In genomic region chr13:72628462-72628916, GRCm38 (mm10) we compare ENCODE assay signal across 8 mouse cellular contexts. TPM values are rescaled to one million over a fixed set of nuclear protein-coding genes. Genes with fewer than 3 reads are reported as not detected.
DNase-seq lines count a peak whose midpoint lies in the region; ATAC-seq lines count a peak whose summit lies in the region.

Irx2 (plus strand) TSS chr13:72628820.

- 0% methylated on average over 36 of the region's 45 CpGs for WGBS in forebrain, embryonic 14.5 days
- 2% methylated on average over 44 of the region's 45 CpGs for WGBS in hindbrain, embryonic 10.5 days
- 0% methylated on average over 38 of the region's 45 CpGs for WGBS in limb, embryonic 13.5 days
- 1% methylated on average over 33 of the region's 45 CpGs for WGBS in midbrain, embryonic 14.5 days

- ATAC-seq in forebrain, embryonic 14.5 days: peak; percentile 87
- peak; percentile 91 for ATAC-seq in limb, embryonic 13.5 days (ENCODE audit: low FRiP score, low read depth)
- peak; percentile 91 for ATAC-seq in midbrain, embryonic 14.5 days (ENCODE audit: low FRiP score, low TSS enrichment)

- H3K27ac ChIP-seq in forebrain, embryonic 14.5 days (ENCODE audit: low read depth, low read length): no peak within 1 kb of the TSS
- H3K27ac ChIP-seq in hindbrain, embryonic 10.5 days: peak within 1 kb of the TSS; percentile 98
- 0 out of 2 replicates have a peak within 1 kb of the TSS, but pooled peaks have one; percentile 39 for H3K27ac ChIP-seq in limb, embryonic 13.5 days
- peak within 1 kb of the TSS; percentile 94 for H3K27ac ChIP-seq in midbrain, embryonic 14.5 days (replicated peaks; ENCODE audit: low read depth, low read length)

- peaks cover 95% of the 10 kb centered on the region for H3K27me3 ChIP-seq in forebrain, embryonic 14.5 days (replicated peaks; ENCODE audit: control insufficient read depth, insufficient read depth, low read length)
- peaks cover 97% of the 10 kb centered on the region for H3K27me3 ChIP-seq in hindbrain, embryonic 10.5 days (ENCODE audit: insufficient read depth, poor library complexity, severe bottlenecking)
- H3K27me3 ChIP-seq in limb, embryonic 13.5 days: peaks cover 98% of the 10 kb centered on the region
- peaks cover 19% of the 10 kb centered on the region for H3K27me3 ChIP-seq in midbrain, embryonic 14.5 days (ENCODE audit: control insufficient read depth, insufficient read depth, low read length)

- peak; percentile 96 for DNase-seq in NIH3T3 (ENCODE audit: low read depth)
- DNase-seq in cerebellum, adult 11 months: peak; percentile 27
- DNase-seq in forebrain, embryonic 14.5 days (ENCODE audit: low spot score): peak; percentile 81
- DNase-seq in hindbrain, embryonic 10.5 days (ENCODE audit: low spot score): peak; percentile 95
- peak; percentile 94 for DNase-seq in midbrain, embryonic 14.5 days
- DNase-seq in layer of hippocampus, postnatal 36 days: no peak
- DNase-seq in left cerebral cortex, postnatal 36 days (ENCODE audit: low spot score in 2 of 2): no peak

- H3K4me3 ChIP-seq in forebrain, embryonic 14.5 days (ENCODE audit: low read depth, low read length): peak within 1 kb of the TSS; percentile 43
- peak within 1 kb of the TSS; percentile 91 for H3K4me3 ChIP-seq in hindbrain, embryonic 10.5 days
- H3K4me3 ChIP-seq in limb, embryonic 13.5 days: peak within 1 kb of the TSS; percentile 63
- H3K4me3 ChIP-seq in midbrain, embryonic 14.5 days (replicated peaks; ENCODE audit: low read depth, low read length): peak within 1 kb of the TSS; percentile 75

- peaks cover 10% of the 10 kb centered on the region for H3K4me1 ChIP-seq in forebrain, embryonic 14.5 days (ENCODE audit: control insufficient read depth, insufficient read depth, low read length)
- peaks cover 94% of the 10 kb centered on the region for H3K4me1 ChIP-seq in hindbrain, embryonic 10.5 days (replicated peaks)
- peaks cover 52% of the 10 kb centered on the region for H3K4me1 ChIP-seq in limb, embryonic 13.5 days
- peaks cover 24% of the 10 kb centered on the region for H3K4me1 ChIP-seq in midbrain, embryonic 14.5 days (ENCODE audit: control insufficient read depth, insufficient read depth, low read length)

- intact Hi-C loops in left cerebral cortex, postnatal 36 days (cut with DNase I): loop anchor here (5.0 kb wide), 2 partner anchors 336 to 634 kb away; partner anchors contain the start of gene Irx4

- H3K36me3 ChIP-seq in forebrain, embryonic 14.5 days (ENCODE audit: control insufficient read depth, insufficient read depth, low read length): no peaks in the 10 kb centered on the region
- peaks cover 30% of the 10 kb centered on the region for H3K36me3 ChIP-seq in hindbrain, embryonic 10.5 days
- no peaks in the 10 kb centered on the region for H3K36me3 ChIP-seq in limb, embryonic 13.5 days
- peaks cover 25% of the 10 kb centered on the region for H3K36me3 ChIP-seq in midbrain, embryonic 14.5 days (ENCODE audit: control insufficient read depth, insufficient read depth, low read length)

- H3K4me2 ChIP-seq in forebrain, embryonic 14.5 days (ENCODE audit: low read length): peak within 1 kb of the TSS; percentile 77
- H3K4me2 ChIP-seq in limb, embryonic 13.5 days (replicated peaks): peak within 1 kb of the TSS; percentile 88
- peak within 1 kb of the TSS; percentile 79 for H3K4me2 ChIP-seq in midbrain, embryonic 14.5 days (ENCODE audit: low read length)

- H3K9me3 ChIP-seq in forebrain, embryonic 14.5 days (replicated peaks; ENCODE audit: control insufficient read depth, low read length): no peaks in the 10 kb centered on the region; the same call in 1 of the 2 replicates
- H3K9me3 ChIP-seq in hindbrain, embryonic 10.5 days: no peaks in the 10 kb centered on the region
- no peaks in the 10 kb centered on the region for H3K9me3 ChIP-seq in limb, embryonic 13.5 days
- H3K9me3 ChIP-seq in midbrain, embryonic 14.5 days (ENCODE audit: control insufficient read depth, low read length): no peaks in the 10 kb centered on the region

- peak within 1 kb of the TSS; percentile 32; the same call in 1 of the 2 replicates for H3K9ac ChIP-seq in forebrain, embryonic 14.5 days (ENCODE audit: low read length)
- peak within 1 kb of the TSS; percentile 76 for H3K9ac ChIP-seq in limb, embryonic 13.5 days
- H3K9ac ChIP-seq in midbrain, embryonic 14.5 days (replicated peaks; ENCODE audit: low read length): peak within 1 kb of the TSS; percentile 92

RNA-seq across cellular contexts. Expression of gene Irx2, which starts in this region (rescaled TPM):
- polyA plus RNA-seq in forebrain, embryonic 14.5 days (2014; fragmentation: Nextera tagmentation; extraction: Ambion mirVana): 1.9 and 2.4 TPM in 2 replicates
- 38.1 and 50.5 TPM in 2 replicates for polyA plus RNA-seq in hindbrain, embryonic 10.5 days (2016; fragmentation: Nextera tagmentation; extraction: Ambion mirVana)
- polyA plus RNA-seq in limb, embryonic 13.5 days (2015; fragmentation: Nextera tagmentation; extraction: Ambion mirVana): 14.1 and 14.4 TPM in 2 replicates
- 57.1 and 64.8 TPM in 2 replicates for polyA plus RNA-seq in midbrain, embryonic 14.5 days (2014; fragmentation: Nextera tagmentation; extraction: Ambion mirVana)
- total RNA-seq in layer of hippocampus, postnatal 36 days (2021): not detected
- total RNA-seq in left cerebral cortex, postnatal 36 days (2021): not detected

Comparison
In these comparisons a context has a peak if more than half of its experiments do, and no peak if none do; other contexts are left out.
1. DNase-seq: peak in NIH3T3 (single experiment), cerebellum, adult 11 months (single experiment), forebrain, embryonic 14.5 days (single experiment), hindbrain, embryonic 10.5 days (single experiment) and midbrain, embryonic 14.5 days (single experiment); none in layer of hippocampus, postnatal 36 days (0 of 2) and left cerebral cortex, postnatal 36 days (0 of 2).
2. H3K9ac ChIP-seq: peak in every context shown above with its lines; median percentile 92 in midbrain, embryonic 14.5 days; 76 in limb, embryonic 13.5 days; 32 in forebrain, embryonic 14.5 days.
3. Peak in every context shown above with its lines, with median percentiles within 50 percentile points of each other: ATAC-seq, H3K4me2 ChIP-seq and H3K4me3 ChIP-seq.